Mouse (Mus musculus): ENCODE data around the gene C3.

GRCm38 (mm10) chr17:57229851-57230727, 2.2 kb upstream of the C3 start:
- TF ChIP-seq ZC3H11A (IDR thresholded peaks at IDR 0.05; ENCODE audit: borderline replicate concordance, low read depth, low read length), result no peak
- no peak for TF ChIP-seq CHD2 (IDR thresholded peaks at IDR 0.05; ENCODE audit: low read depth, low read length)
